Mouse (Mus musculus) liver, adult (tissue): ENCODE data around the gene Dnah8.
A peak's percentile ranks its signal among the peaks of the same experiment; 100 is the strongest.

Experiments
- GATA4 ChIP-seq: IDR thresholded peaks from 2 replicates; pipeline ENCODE4 v1.6.1; 2014; ENCODE audit warnings: mild to moderate bottlenecking, low read length; ENCODE audit not compliant: insufficient replicate concordance

Gene Dnah8

DNA sequence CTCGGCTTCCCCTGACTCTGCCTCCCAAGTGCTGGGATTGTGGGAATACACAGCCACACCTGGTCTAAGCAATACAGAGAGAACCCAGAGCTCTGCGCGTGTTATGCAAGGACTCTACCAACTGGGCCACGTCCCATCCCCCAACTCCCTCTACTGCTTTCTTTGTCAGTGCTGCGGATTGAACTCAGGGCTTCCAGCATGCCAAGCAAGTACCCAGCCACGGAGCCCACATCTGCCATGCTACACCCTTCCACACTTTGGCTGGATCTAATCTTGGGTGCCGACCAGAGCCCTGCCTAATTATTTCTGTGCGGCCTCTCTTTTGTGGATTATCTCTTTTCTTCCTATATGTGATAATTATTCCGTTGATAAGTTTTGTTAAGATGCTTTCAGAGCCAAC is 215.9 kb downstream of the Dnah8 start:
- TF ChIP-seq GATA4: no peak

GRCm38 (mm10) chr17:30842312-30842711 is 218.2 kb downstream of the Dnah8 start:
- no peak for TF ChIP-seq GATA4

DNA sequence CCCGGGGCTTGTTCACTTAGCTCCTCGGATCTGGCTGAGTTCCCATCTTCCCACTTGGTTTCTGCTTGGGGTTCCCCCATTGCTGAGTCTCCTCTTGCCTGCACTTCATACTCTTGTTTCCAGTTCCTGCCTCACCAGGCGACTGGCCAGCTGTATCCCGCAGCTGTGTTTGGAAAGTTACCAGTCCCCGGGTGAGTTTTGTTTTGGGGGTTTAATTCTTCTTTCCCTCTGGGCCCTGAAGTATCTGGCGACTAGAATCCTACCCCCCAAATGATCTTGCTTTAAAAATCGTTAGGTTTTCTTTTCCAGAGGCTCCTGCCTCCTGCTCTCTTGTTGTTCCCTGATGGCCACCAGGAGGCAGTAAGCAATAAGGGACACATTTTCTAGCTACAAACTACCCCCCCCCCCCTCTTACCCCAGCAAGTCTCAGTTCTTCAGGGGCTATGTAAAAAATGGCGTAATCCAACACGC is 220.2 kb downstream of the Dnah8 start:
- TF ChIP-seq GATA4: no peak

- no peak for TF ChIP-seq GATA4
Observed at GRCm38 (mm10) chr17:30847498-30847897, 223.3 kb downstream of the Dnah8 start.

- TF ChIP-seq GATA4: no peak
Observed at GRCm38 (mm10) chr17:30848086-30848485, 223.9 kb downstream of the Dnah8 start.

DNA sequence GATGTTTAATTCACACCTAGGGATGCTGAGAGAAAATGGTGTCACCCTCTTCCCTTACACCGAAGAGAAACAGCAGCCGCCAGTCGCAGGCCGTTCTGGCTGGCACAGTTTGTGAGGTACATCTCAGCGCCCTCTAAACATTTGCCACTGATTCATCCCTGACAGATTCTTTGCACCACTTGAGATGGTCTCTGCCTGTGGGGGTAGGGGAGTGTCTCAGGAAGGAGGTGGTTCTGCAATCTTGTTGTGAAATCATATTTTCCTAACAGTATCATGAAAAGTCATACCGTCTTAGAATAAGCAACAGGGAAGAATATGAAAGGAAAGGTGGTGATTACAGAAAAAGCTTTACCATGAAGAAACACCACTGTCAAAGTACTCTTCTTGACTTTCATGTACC is 224.7 kb downstream of the Dnah8 start:
- no peak for TF ChIP-seq GATA4

DNA sequence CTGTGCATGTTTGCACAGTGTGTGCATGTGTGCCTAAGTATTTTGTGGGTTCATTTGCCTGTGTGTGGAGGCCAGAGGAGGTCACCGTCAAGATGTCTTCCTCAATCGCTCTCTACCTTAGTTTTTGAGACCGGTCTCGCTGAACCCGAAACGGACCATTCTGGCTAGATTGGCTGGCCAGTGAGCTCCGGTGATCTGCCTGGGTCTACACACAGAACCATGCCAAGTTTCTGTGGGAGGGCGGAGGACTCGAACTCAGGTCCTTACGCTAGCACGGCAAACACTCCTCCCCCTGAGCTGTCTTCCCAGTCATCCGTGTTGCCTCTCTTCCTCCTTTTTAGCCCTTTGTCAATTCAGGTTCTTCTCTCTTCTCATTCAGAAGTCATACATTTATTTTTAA is 225.7 kb downstream of the Dnah8 start:
- TF ChIP-seq GATA4: no peak

DNA sequence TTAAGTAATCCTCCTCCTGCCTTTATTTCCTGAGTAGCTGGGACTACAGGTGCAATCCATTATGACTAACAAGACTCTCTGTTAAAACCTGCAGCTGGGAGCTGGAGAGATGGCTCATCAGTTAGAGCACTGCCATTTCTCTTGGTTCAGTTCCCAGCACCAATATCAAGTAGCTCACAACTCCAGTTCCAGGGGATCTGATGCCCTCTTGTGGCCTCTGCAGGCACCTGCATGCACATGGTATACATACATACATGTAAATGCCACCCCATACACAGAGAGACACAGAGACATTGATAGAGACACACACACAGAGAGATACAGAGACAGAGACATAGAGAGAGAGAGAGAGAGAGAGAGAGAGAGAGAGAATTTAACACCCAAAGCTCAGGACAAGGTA is 228.2 kb downstream of the Dnah8 start:
- no peak for TF ChIP-seq GATA4

DNA sequence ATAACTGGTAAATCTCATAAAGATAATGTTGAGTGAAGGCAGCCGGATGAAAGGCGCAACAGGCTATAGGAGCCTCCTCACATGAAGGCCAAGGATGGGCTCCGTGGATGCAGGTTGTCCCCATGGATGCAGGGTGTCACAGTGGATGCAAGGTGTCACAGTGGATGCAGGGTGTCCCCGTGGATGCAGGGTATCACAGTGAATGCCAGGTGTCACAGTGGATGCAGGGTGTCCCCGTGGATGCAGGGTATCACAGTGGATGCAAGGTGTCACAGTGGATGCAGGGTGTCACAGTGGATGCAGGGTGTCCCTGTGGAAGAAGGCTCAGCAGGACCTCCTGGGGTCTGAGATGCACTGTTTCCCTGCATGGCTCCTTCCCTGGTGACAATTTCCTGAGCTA is 233.2 kb downstream of the Dnah8 start:
- TF ChIP-seq GATA4: no peak

DNA sequence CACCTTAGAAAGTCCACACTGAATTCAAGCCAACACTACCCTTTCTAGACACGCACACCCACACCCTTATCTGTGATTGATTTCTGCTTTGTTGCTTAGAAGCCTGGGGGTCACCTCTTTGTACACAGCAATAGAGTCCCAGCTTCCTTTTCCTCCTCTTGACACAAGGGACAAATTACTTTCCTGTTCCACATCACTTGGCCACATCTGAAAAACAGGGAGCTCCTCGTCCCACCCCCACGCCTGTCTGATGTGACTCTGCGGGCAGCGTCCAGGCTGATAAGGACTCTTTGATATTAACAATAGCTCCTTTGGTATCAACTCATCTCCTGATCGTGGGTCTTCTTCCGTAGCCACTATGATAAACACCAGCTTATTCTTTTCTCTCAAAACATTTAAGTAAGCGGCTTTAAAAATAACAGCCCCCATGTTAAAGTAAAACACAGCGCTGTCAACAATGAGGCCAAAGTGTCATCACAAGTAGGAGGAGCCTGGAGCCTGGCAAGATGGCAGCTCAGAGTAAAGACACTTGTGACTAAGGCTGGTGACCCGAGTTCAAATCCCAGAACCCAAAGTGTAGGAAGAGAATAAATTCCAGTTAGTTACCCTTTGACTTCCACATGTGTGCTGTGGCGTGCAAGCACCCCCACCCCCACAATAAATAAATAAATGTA is 234.6 kb downstream of the Dnah8 start:
- peak; percentile 96 for TF ChIP-seq GATA4

- no peak for TF ChIP-seq GATA4
Observed at GRCm38 (mm10) chr17:30859989-30860585, 235.9 kb downstream of the Dnah8 start.

DNA sequence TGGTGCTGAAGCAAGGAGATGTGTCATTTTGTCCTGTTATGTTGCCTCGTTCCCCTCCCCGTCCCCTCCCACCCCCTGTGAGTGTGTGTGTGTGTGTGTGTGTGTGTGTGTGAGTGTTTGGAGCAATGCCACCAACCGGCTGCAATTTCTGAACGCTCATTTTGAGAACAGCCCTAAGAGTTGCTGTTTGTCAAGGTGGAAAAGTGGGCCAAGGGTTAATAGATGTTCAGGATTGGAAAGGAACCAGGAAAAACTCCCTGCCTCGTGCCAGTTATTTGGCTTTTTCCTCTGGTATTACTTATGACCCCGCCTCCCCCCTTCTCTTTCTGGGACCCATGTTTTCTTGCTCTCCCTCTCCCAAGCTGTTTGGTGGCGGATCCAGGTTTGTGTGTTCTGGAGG is 236.5 kb downstream of the Dnah8 start:
- no peak for TF ChIP-seq GATA4

DNA sequence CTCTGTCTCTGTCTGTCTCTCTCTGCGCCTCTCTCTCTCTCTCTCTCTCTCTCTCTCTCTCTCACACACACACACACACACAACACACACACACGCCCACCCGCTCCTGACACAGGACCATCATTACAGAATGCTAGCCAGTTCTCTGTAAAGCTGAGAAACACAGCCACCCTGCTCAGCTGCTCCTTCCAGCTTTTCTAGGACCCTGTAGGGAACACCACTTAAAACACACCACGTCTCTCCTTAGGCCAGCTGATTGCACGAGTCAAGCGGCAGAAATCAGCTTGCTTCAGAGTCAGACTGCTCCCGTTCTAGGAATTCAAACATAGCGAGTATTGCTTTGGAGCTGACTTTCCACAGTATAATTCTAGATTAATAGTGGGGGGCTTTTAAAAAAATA is 242.1 kb downstream of the Dnah8 start:
- TF ChIP-seq GATA4: no peak

- TF ChIP-seq GATA4: no peak
Observed at GRCm38 (mm10) chr17:30866966-30867365, 242.8 kb downstream of the Dnah8 start.

- no peak for TF ChIP-seq GATA4
Observed at GRCm38 (mm10) chr17:30871040-30871439, 246.9 kb downstream of the Dnah8 start.

DNA sequence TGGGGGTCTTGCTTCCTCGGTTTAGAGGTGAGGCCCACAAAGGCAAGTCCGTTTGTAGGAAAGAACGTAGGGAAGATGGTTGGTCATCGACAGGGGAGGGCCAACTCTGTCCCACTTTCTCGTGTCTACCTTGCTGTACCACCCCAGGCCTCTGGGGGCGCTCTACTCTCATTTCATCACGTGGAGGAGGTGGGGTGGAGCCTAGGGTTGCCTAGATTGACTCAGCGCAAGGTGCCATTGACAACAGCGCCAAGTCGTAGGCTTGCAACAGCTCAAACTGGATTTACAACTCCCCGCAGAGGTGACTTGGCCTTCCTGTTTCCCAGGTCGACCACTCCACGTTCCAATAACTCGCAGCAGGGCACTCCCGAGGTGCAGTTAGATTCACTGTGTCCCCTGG is 250.1 kb downstream of the Dnah8 start:
- no peak for TF ChIP-seq GATA4

GRCm38 (mm10) chr17:30877456-30877855 is 253.3 kb downstream of the Dnah8 start:
- TF ChIP-seq GATA4: no peak
